Mouse (Mus musculus) liver, embryonic 14.5 days (tissue): ENCODE results near the gene Cep164.

Source experiments
- CTCF ChIP-seq: IDR thresholded peaks from 2 replicates; pipeline ENCODE4 v1.5.1; 2016; ENCODE audit warnings: antibody characterized with exemption, low read depth, control low read depth
- EP300 ChIP-seq: IDR thresholded peaks from 2 replicates; pipeline ENCODE4 v1.6.1; 2016; ENCODE audit warnings: antibody characterized with exemption, low read depth

DNA sequence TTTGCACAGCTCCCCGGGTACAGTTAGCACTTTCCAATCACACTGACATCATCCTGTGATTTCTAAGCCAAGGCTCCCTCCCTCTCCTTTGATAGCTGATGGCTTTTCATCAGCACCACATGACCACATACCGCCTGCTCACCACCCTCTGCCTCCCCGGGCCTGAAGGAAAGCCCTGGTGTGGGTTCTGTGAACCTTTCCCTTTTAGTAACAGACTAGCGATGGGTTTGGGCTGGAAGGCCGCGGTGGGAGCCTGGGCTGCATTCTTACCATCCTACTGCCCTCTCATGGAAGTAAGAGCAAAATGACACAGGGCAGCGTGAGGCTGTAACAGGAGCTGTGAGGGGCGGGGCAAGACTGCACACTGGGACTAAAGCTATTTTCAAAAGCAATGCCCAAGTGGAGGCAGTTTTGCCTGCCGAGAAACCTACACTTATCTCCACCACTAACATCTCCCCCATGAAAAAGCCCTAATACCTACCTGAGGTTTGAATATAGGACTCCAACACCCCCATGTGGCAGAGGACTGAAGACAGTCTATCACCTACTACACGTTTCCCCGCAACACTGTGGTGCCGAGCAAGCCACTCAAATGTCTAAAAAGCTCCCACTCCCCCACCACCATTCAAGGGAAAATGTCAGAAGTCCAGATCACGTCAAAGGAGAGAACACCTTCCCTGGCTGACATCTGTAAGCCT is 29.9 kb downstream of the Cep164 start:
- peak; percentile 39 for TF ChIP-seq CTCF
- no peak for TF ChIP-seq EP300
